Mouse (Mus musculus): Measurements from ENCODE around the gene Zfp874a. TPM values are rescaled to one million over a fixed set of nuclear protein-coding genes. Genes with fewer than 3 reads are reported as not detected.
"Not testable (repeated sequence)": the region's sequence is repeated elsewhere in the genome, so short reads cannot be mapped to it uniquely, and the experiment has no call there.

The Zfp874a gene
- total RNA-seq (2017), result 21.8 and 22.7 TPM in 2 replicates

- peak; percentile 100 for ATAC-seq (ENCODE audit: extremely low read depth, insufficient number of reproducible peaks, low FRiP score, poor library complexity, severe bottlenecking)
Measured at GRCm38 (mm10) chr13:67451172-67452020, at the start of gene Zfp874a. TSS of gene Zfp874a (minus strand) at chr13:67451624.

GRCm38 (mm10) chr13:67500908-67501307, 49.5 kb upstream of the Zfp874a start:
- ATAC-seq (ENCODE audit: extremely low read depth, insufficient number of reproducible peaks, low FRiP score, poor library complexity, severe bottlenecking), result no peak

GRCm38 (mm10) chr13:67500084-67500719, 48.8 kb upstream of the Zfp874a start, which contains the start of gene Zfp58:
TSS of gene Zfp58 (minus strand) at chr13:67500555.
- peak; percentile 87 for ATAC-seq (ENCODE audit: extremely low read depth, insufficient number of reproducible peaks, low FRiP score, poor library complexity, severe bottlenecking)

- no peak for ATAC-seq (ENCODE audit: extremely low read depth, insufficient number of reproducible peaks, low FRiP score, poor library complexity, severe bottlenecking)
Measured at GRCm38 (mm10) chr13:67495631-67496030, 44.2 kb upstream of the Zfp874a start.

- no peak for ATAC-seq (ENCODE audit: extremely low read depth, insufficient number of reproducible peaks, low FRiP score, poor library complexity, severe bottlenecking)
Measured at GRCm38 (mm10) chr13:67484424-67484811, 33.0 kb upstream of the Zfp874a start.

GRCm38 (mm10) chr13:67483625-67484423, 32.4 kb upstream of the Zfp874a start, which contains the start of gene Zfp874b:
TSS of gene Zfp874b (minus strand) at chr13:67484258.
- ATAC-seq (ENCODE audit: extremely low read depth, insufficient number of reproducible peaks, low FRiP score, poor library complexity, severe bottlenecking), result peak; percentile 98

- no peak for ATAC-seq (ENCODE audit: extremely low read depth, insufficient number of reproducible peaks, low FRiP score, poor library complexity, severe bottlenecking)
Measured at GRCm38 (mm10) chr13:67481528-67481927, 30.1 kb upstream of the Zfp874a start.

- ATAC-seq (ENCODE audit: extremely low read depth, insufficient number of reproducible peaks, low FRiP score, poor library complexity, severe bottlenecking), result no peak
Measured at GRCm38 (mm10) chr13:67469274-67469673, 17.9 kb upstream of the Zfp874a start.

- peak; percentile 98 for ATAC-seq (ENCODE audit: extremely low read depth, insufficient number of reproducible peaks, low FRiP score, poor library complexity, severe bottlenecking)
Measured at GRCm38 (mm10) chr13:67463506-67464185, 12.2 kb upstream of the Zfp874a start.

- ATAC-seq (ENCODE audit: extremely low read depth, insufficient number of reproducible peaks, low FRiP score, poor library complexity, severe bottlenecking), result no peak
Measured at GRCm38 (mm10) chr13:67452021-67452309, 541 bp upstream of the Zfp874a start.

- not testable (repeated sequence) for ATAC-seq (ENCODE audit: extremely low read depth, insufficient number of reproducible peaks, low FRiP score, poor library complexity, severe bottlenecking)
Measured at GRCm38 (mm10) chr13:67437095-67437494, 14.3 kb downstream of the Zfp874a start.

- no peak for ATAC-seq (ENCODE audit: extremely low read depth, insufficient number of reproducible peaks, low FRiP score, poor library complexity, severe bottlenecking)
Measured at GRCm38 (mm10) chr13:67428116-67428515, 23.3 kb downstream of the Zfp874a start.

- ATAC-seq (ENCODE audit: extremely low read depth, insufficient number of reproducible peaks, low FRiP score, poor library complexity, severe bottlenecking), result not testable (repeated sequence)
Measured at GRCm38 (mm10) chr13:67425699-67426098, 25.7 kb downstream of the Zfp874a start.

GRCm38 (mm10) chr13:67422532-67422931, 28.9 kb downstream of the Zfp874a start:
- not testable (repeated sequence) for ATAC-seq (ENCODE audit: extremely low read depth, insufficient number of reproducible peaks, low FRiP score, poor library complexity, severe bottlenecking)

- peak; percentile 78 for ATAC-seq (ENCODE audit: extremely low read depth, insufficient number of reproducible peaks, low FRiP score, poor library complexity, severe bottlenecking)
Measured at GRCm38 (mm10) chr13:67421207-67421857, 30.1 kb downstream of the Zfp874a start, which contains the start of gene Zfp459. TSS of gene Zfp459 (minus strand) at chr13:67421418.

- ATAC-seq (ENCODE audit: extremely low read depth, insufficient number of reproducible peaks, low FRiP score, poor library complexity, severe bottlenecking), result 0 out of 2 replicates have a peak, but pooled peaks have one; percentile 0
Measured at GRCm38 (mm10) chr13:67420558-67421206, 30.7 kb downstream of the Zfp874a start.

GRCm38 (mm10) chr13:67416811-67417210, 34.6 kb downstream of the Zfp874a start:
- ATAC-seq (ENCODE audit: extremely low read depth, insufficient number of reproducible peaks, low FRiP score, poor library complexity, severe bottlenecking), result no peak

- no peak for ATAC-seq (ENCODE audit: extremely low read depth, insufficient number of reproducible peaks, low FRiP score, poor library complexity, severe bottlenecking)
Measured at GRCm38 (mm10) chr13:67415759-67416158, 35.7 kb downstream of the Zfp874a start.

All from neutrophil, adult 5-6 weeks (primary cell).